Mouse (Mus musculus): Measurements from ENCODE around the gene Ppp1cc. TPM values are rescaled to one million over a fixed set of nuclear protein-coding genes. Genes with fewer than 3 reads are reported as not detected.

The Ppp1cc gene
- 100 to 1,000 TPM; 190 to 196 TPM for total RNA-seq (2021)
- long read RNA-seq, transcript Ppp1cc-201 (8 exons, 1,442 nt): minor isoform, 19 of 149 reads
- long read RNA-seq, transcript Ppp1cc-203 (6 exons, 2,492 nt): minor isoform, 7 of 149 reads
- long read RNA-seq, transcript Ppp1cc-202 (7 exons, 2,384 nt): major isoform, 109 of 149 reads
- long read RNA-seq, partial matches to known transcripts: 4 of 149 reads
- long read RNA-seq, other reads (novel, unspliced or antisense): 8 of 149 reads

DNA sequence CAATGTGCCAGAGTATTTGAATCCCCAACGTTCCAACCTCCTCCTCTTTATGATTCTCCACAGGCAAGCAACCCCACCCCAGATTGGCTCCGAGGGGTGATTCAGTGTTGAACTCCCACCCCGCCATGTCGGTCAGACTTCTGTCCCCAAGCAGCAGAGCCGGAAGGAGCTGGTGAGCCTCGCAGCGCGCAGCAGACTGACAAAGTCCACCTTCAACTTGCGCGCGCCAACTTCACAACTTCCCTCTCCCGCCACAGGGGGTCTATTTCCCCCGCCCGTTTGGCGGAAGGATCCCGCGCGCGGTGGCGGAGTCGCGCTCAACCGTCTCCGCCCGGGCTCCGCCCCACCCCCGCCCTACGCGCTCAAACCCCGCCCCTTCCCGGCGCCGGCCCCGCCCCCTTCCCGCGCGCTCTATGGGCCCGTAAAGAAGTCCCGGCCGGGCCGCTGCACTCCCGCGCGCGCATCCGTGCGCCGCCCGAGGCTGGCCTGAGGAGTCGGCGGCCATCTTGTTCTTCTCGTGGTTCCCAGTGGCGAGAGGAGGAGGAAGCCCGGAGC is at the start of gene Ppp1cc:
Gene Ppp1cc (plus strand): TSS at position 452 of the 555 bp plus-strand sequence.
- peak; percentile 91 to 93 for DNase-seq (ENCODE audit: low spot score in 2 of 2)

DNA sequence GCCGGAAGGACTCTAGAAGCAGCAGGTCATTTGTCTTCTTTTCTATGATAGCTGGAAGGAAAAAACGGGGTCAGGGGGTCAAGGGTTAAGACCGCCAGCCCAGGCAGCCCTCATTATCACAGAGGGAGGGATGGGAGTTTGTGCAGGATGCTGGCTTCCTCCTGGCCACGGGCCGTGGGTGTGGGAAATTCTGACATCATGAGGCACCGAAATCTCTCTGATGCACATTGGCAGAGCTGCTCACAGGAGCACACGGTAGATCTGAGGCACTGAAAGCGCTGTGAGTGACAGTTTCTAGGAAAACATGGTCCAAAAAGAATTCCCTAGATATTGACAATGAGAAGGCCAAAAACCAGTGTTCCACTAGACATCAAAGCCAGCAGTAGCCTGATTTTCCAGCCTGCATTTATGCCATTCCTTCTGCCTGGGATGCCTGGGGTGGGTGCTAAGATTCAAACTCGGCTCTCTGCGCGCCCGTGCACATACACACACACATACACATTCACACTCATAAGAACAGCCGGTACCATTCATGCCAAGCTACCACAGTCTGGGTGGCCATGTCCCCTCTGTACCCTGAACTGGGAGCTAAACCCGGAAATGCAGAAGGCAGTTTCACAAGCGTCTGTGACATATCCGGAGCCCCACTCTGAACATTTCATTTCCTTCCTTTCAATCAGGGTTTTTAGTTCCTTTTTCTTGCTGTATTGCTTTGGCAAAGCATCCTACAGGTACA is 48.6 kb upstream of the Ppp1cc start:
- DNase-seq (ENCODE audit: low spot score in 2 of 2): no peak

DNA sequence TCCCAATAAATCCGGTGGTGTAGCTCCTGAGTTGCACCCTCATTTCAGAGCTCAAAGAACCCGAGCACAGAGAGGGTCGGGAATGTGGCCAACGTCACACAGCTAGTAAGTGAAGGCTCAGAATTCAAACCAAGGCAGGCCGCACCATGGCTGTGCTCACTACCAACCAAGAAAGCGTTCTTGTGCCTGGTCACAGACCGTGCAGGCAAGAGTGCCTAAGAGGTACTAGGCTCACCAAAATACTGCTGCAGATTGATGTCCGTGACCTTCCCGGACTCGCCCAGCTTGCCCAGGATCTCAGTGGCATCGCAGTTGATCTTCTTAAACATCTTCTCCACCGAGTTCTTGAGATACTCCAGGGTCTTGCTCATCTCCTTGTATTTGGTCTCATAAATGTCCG is 47.5 kb upstream of the Ppp1cc start:
- no peak for DNase-seq (ENCODE audit: low spot score in 2 of 2)

DNA sequence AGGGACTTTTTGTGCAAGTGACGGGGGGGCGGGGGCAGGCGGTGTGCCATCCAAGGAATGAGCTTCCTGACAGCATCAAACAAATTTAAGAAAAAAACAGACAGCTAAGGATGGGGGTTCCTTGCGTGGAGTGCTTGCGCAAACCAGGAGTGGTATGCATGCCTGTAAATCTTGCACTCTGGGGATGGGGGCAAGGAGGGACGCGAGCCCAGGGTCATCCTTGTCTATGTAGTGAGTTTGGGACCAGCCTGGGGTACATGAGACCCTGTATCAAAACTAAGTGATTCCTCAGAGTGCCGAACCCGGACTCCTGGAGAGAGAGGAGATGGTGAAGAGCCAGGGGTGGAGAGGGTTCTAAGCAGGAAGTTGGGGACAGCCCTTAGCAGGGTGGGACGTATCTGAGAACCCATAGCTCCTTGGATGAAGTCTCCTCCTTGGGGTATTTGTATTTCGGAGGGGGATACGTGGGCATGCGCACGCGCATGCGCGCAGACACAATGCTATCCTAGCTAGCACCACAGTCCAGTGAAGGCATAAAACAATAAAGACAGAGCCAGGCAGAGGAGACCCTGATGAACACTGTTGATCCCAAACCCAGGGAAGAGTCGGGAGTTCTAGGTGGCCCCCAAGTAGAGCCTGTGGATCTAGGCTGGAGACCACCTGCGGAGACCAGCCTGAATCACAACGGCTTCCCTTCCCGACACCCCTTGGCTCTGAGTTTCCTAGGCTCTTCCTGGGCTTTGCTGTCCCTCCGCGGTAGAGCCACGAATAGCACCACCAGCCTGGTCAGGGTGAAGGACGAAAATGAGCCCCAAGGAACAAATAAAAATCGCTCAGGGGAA is 46.8 kb upstream of the Ppp1cc start:
- no peak for DNase-seq (ENCODE audit: low spot score in 2 of 2)

- DNase-seq (ENCODE audit: low spot score in 2 of 2): no peak
Measured at GRCm38 (mm10) chr5:122111933-122112248, 46.2 kb upstream of the Ppp1cc start.

DNA sequence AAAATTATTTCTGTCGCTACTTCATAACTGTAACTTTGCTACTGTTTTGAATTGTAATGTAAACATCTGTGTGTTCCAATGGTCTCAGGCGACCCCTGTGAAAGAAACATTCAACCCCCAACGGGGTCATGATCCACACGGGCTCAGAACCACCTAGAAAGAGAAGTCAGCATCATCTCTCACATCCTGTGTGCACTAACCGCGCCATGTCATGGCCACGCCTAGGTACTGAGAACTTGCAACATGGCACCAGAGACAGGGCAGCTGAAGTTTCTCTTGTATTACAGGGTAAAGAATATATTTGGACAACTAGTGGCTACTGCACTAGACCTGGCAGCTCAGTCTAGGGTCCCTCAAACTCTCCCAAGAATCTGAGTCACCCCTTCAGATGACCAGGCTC is 44.6 kb upstream of the Ppp1cc start:
- DNase-seq (ENCODE audit: low spot score in 2 of 2): no peak

- peak; percentile 67 to 70 for DNase-seq (ENCODE audit: low spot score in 2 of 2)
Measured at GRCm38 (mm10) chr5:122114176-122114575, 43.9 kb upstream of the Ppp1cc start.

DNA sequence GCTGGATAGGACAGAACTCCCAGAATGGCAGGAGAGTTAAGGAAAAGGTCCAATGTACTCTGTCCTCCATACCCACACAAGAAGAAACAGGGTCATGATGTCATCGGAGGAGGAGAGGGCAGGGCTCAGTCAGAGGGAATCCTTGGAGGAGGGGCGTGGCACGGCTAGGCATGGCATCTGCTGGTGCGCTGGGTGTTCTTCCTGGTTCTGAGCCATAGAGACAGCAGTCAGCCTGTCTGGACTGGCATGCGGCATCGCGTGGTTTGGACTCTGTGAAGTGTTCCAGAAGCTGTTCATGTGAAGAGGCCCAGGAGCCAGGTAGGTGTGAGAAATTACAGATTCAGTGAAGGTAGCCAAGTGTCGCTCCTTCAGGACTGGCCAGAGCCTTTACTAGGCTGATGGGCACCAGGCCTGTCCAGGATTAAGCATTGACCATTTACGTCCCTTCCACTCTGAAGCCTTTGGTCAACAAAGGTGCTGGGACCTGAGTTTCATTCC is 42.8 kb upstream of the Ppp1cc start:
- DNase-seq (ENCODE audit: low spot score in 2 of 2): no peak

DNA sequence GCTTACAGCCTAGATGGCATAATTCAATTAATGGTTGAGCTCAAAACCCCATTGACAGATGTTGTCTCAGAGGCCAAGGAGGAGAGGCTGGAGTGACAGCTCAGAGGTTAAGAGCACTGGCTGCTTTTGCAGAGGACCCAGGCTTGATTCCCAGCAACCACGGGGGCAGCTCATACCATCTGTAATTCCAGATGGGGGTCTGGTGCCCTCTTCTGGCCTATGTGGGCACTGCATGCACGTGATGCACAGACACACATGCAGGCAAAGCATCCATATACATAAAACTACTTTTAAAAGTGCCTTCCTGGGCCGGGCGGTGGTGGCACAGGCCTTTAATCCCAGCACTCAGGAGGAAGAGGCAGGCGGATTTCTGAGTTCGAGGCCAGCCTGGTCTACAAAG is 41.8 kb upstream of the Ppp1cc start:
- no peak for DNase-seq (ENCODE audit: low spot score in 2 of 2)

- DNase-seq (ENCODE audit: low spot score in 2 of 2): no peak
Measured at GRCm38 (mm10) chr5:122125211-122125760, 32.8 kb upstream of the Ppp1cc start.

- peak; percentile 80 to 81 for DNase-seq (ENCODE audit: low spot score in 2 of 2)
Measured at GRCm38 (mm10) chr5:122129068-122129655, 28.9 kb upstream of the Ppp1cc start.

DNA sequence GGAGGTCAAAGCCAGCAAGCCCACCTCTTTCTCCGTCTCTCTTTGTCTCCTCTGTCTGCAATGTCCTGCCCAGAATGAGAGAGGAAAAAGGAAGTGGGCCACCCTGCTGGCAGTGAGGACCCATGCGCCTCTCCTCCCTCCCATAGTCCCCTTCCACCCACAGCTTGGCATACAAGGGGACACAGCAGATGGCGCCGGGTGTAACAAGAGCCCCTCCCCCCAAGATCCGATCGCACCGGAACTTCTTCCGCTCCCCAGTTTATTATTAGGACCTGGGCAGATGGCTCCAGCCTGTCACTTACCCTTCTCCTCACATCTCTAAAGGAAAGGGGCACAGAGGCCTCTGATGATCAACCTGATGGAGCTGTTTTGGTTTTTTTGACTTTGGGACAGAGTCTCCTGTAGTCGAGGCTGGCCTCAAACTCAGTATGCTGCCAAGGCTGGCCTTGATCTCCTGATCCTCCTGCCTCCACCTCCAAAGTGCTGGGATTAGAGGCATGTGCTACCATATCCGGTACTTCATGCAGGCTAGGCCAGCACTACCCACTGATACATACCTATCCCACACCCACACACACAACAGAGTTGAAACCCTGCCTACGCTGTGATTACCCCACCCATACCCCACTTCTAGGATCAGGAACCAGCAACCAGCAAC is 27.6 kb upstream of the Ppp1cc start:
- peak; percentile 40 to 61 for DNase-seq (ENCODE audit: low spot score in 2 of 2)

DNA sequence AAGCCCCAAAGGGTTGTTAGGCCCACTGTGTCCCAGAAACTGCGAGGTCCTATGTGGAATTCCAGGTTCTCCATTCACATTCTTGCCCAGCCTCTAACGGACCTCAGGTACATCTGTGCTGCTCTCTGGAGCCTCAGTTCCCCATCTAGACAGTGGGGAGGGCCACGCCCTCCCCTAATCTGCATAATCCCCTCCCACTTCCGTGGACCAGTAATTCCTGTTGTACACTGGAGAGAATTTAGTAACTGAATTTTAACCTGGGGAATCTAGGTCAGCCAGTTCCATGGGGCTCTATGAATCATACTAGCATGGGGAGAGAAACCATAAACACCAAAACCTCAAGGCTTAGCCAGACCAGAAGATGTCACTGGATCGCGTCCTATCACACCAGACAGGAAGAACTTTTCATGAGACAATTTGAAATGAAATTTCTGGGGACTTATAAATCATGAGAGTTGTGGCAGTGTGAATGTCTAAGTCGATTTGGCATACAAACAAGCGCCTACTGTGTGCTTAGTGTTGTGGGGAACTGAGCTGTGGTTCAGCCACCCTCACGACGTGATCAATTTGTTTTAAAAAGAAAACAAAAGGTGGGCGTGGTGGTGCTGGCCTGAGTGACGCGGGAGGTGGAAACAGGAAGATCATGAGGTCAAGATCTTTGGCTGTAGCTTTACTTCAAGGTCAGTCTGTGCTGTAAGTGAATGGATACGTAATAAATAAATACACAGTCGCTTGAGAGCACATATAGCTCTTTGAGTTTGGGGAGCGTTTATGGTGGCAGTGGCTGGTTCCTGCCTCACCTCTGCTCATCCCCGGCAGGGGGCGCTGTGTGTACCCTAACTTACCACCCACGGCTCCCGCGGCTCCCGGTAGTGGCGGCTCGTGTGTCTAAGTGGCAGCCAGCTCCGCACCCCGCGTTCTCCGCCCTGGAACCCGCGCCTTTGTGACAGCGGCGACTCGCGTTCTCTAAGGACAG is 26.7 kb upstream of the Ppp1cc start:
- DNase-seq (ENCODE audit: low spot score in 2 of 2): peak; percentile 89 to 92

- DNase-seq (ENCODE audit: low spot score in 2 of 2): no peak
Measured at GRCm38 (mm10) chr5:122132167-122133049, 25.7 kb upstream of the Ppp1cc start.

GRCm38 (mm10) chr5:122133050-122133389 is 25.1 kb upstream of the Ppp1cc start:
- DNase-seq (ENCODE audit: low spot score in 2 of 2): no peak

DNA sequence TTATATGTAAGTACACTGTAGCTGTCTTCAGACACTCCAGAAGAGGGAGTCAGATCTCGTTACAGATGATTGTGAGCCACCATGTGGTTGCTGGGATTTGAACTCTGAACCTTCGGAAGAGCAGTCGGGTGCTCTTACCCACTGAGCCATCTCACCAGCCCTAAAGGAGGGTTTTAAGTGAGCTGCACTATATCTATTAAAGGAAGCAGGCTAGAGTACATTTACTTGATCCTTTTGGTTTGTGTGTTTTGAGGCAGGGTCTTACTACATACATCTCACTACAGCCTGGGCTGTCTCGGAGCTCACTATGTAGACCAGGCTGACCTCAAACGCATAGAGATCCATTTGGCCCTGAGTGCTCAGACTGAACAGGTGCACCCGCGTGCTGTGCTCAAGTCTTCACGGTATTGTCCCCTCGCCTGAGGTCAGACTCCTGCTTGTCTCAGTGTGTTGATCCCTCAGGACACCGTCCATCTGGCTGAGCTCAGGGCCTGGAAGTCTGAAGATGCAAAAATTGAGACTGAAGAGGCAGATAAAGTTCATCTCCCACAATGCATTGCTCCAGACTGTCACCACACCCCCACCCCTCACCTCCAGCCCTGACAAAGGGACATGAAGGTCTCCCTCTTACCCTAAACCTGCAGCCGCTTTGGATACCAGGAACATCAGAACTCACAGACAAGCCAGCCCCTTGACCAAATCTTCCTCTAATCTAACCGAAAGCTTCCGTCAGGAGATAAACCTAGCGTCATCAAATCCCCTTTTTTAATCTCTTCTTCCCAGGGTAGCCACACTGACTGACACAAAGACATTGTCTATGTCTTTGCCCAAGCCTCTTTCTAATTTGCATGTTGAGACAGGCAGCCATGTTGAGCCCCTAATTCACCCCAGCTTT is 23.4 kb upstream of the Ppp1cc start:
- DNase-seq (ENCODE audit: low spot score in 2 of 2): no peak

DNA sequence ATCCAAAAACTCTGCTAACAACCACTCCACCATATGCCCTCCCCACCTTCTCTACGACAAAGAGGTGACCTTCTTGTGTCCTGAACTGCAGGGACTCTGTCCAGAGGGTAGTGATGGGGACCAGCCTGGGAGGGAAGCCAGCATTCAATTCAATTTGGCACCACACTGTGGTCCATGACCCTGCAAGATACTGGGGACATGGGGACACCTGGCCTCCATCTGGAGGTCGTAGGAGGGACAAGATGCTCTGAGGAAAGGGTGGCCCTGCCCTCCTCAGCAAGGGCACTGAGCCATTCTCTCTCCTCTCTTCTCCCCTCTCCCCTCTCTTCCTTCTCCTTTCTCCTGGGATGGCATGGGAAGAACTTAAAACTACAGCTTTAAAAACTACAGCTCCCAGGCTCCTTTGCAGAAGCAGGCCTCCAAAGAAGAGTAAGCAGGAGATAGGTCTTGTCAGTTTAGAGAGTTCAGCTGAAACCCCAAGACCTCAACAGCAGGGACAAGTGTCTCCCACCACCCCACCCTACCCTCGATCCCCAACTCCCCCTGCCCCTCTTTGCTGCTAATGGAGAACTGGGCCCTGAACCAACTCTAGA is 22.7 kb upstream of the Ppp1cc start:
- no peak for DNase-seq (ENCODE audit: low spot score in 2 of 2)
